Mouse (Mus musculus) olfactory bulb, adult 2 months (tissue): ENCODE results near the gene Laptm4a. TPM values are rescaled to one million over a fixed set of nuclear protein-coding genes. Genes with fewer than 3 reads are reported as not detected.

ENCODE experiments used
- H3K27ac ChIP-seq: fragments of 200-500 bp; 2 replicates; pipeline ENCODE4 v1.5.1; 2012; ENCODE audit warnings: low read depth, low read length; ENCODE audit not compliant: insufficient read depth
- H3K4me1 ChIP-seq: fragments of 200-500 bp; 2 replicates; pipeline ENCODE4 v1.6.1; 2012; ENCODE audit warnings: low read length; ENCODE audit not compliant: control insufficient read depth, insufficient read depth
- H3K4me3 ChIP-seq: fragments of 200-500 bp; 2 replicates; pipeline ENCODE4 v1.5.1; 2012; ENCODE audit warnings: mild to moderate bottlenecking, low read depth, low read length, moderate library complexity; ENCODE audit not compliant: insufficient read depth
- CTCF ChIP-seq: fragments of 200-500 bp; IDR thresholded peaks from 2 replicates; pipeline ENCODE4 v1.5.1; 2012; ENCODE audit warnings: low read depth, mild to moderate bottlenecking, low read length, moderate library complexity; ENCODE audit not compliant: insufficient read depth
- POLR2A ChIP-seq: fragments of 200-500 bp; IDR thresholded peaks from 2 replicates; pipeline ENCODE4 v1.6.1; 2012; ENCODE audit warnings: mild to moderate bottlenecking, low read depth, low read length, moderate library complexity; ENCODE audit not compliant: insufficient read depth
- WGBS: fragments of 180-500 bp; shearing (Covaris S2); methylation state at CpG from one replicate; pipeline ENCODE4 v1.1.7; 2018; 5-methylcytosine and 5-hydroxymethylcytosine counted together
- polyA plus RNA-seq: library from polyadenylated mRNA; stranded (reverse); fragments of >200 nt; gene quantifications from 2 replicates; pipeline ENCODE4 v1.2.4, GENCODE M21; 2012; ENCODE audit warnings: low replicate concordance; ENCODE audit not compliant: missing spikeins, insufficient read depth, insufficient read length

Laptm4a gene
- polyA plus RNA-seq, 1 experiment: not detected

- WGBS: 39% methylated on average over 3 of the region's 3 CpGs
- Histone ChIP-seq H3K27ac (no peak overlapping the region), H3K4me1 (peaks cover 15% of the 10 kb centered on the region), H3K4me3 (no peak overlapping the region)
- TF ChIP-seq CTCF (no peak), POLR2A (no peak)
Measured at GRCm38 (mm10) chr12:8902479-8902878, 19.0 kb upstream of the Laptm4a start.

- no peak for TF ChIP-seq CTCF
- no peak for TF ChIP-seq POLR2A
- Histone ChIP-seq H3K4me1 (peaks cover 5% of the 10 kb centered on the region), H3K27ac (no peak overlapping the region), H3K4me3 (no peak overlapping the region)
- 44% methylated on average over 16 of the region's 16 CpGs for WGBS
Measured at GRCm38 (mm10) chr12:8912860-8913685, 8.4 kb upstream of the Laptm4a start.

GRCm38 (mm10) chr12:8913701-8914340, 7.6 kb upstream of the Laptm4a start:
- Histone ChIP-seq H3K4me1 (peaks cover 5% of the 10 kb centered on the region), H3K4me3 (no peak overlapping the region), H3K27ac (no peak overlapping the region)
- no peak for TF ChIP-seq CTCF
- TF ChIP-seq POLR2A: no peak
- 84% methylated on average over 9 of the region's 9 CpGs for WGBS

- Histone ChIP-seq H3K4me1 (peaks cover 5% of the 10 kb centered on the region), H3K4me3 (no peak overlapping the region), H3K27ac (0 out of 2 replicates have a peak overlapping the region, but pooled peaks have one; percentile 3)
- 42% methylated on average over 5 of the region's 5 CpGs for WGBS
- TF ChIP-seq CTCF (no peak), POLR2A (no peak)
Measured at GRCm38 (mm10) chr12:8916378-8916777, 5.1 kb upstream of the Laptm4a start.

- TF ChIP-seq POLR2A (no peak), CTCF (no peak)
- H3K4me3 ChIP-seq: no peak overlapping the region
- H3K4me1 ChIP-seq: no peaks in the 10 kb centered on the region
- no peak overlapping the region for H3K27ac ChIP-seq
- 94% methylated on average over 3 of the region's 3 CpGs for WGBS
Measured at GRCm38 (mm10) chr12:8919231-8919630, 2.2 kb upstream of the Laptm4a start.

GRCm38 (mm10) chr12:8920996-8921393, 469 bp upstream of the Laptm4a start:
- Histone ChIP-seq H3K27ac (peak overlapping the region; percentile 87), H3K4me1 (peaks cover 2% of the 10 kb centered on the region; the same call in 1 of the 2 replicates), H3K4me3 (no peak overlapping the region)
- TF ChIP-seq CTCF (no peak), POLR2A (no peak)
- WGBS: 7% methylated on average over 1 of the region's 1 CpGs

- Histone ChIP-seq H3K4me3 (peak overlapping the region; percentile 99), H3K4me1 (peaks cover 2% of the 10 kb centered on the region; the same call in 1 of the 2 replicates), H3K27ac (peak overlapping the region; percentile 95)
- TF ChIP-seq CTCF: no peak
- no peak for TF ChIP-seq POLR2A
- WGBS: 1% methylated on average over 30 of the region's 30 CpGs
Measured at GRCm38 (mm10) chr12:8922369-8923124, 1.1 kb downstream of the Laptm4a start.

- H3K4me3 ChIP-seq: peak overlapping the region; percentile 99
- peaks cover 2% of the 10 kb centered on the region; the same call in 1 of the 2 replicates for H3K4me1 ChIP-seq
- TF ChIP-seq CTCF: no peak
- TF ChIP-seq POLR2A: no peak
- WGBS: 14% methylated on average over 5 of the region's 5 CpGs
- H3K27ac ChIP-seq: no peak overlapping the region
Measured at GRCm38 (mm10) chr12:8923125-8923410, 1.6 kb downstream of the Laptm4a start.

GRCm38 (mm10) chr12:8923603-8924002, 2.1 kb downstream of the Laptm4a start:
- 16% methylated on average over 2 of the region's 2 CpGs for WGBS
- TF ChIP-seq POLR2A: no peak
- no peak for TF ChIP-seq CTCF
- no peak overlapping the region for H3K4me3 ChIP-seq
- H3K4me1 ChIP-seq: peaks cover 2% of the 10 kb centered on the region; the same call in 1 of the 2 replicates
- H3K27ac ChIP-seq: no peak overlapping the region
